Mouse (Mus musculus): ENCODE results near the gene Olfr218.
"Not testable (repeated sequence)": the region's sequence is repeated elsewhere in the genome, so short reads cannot be mapped to it uniquely, and the experiment has no call there.

DNA sequence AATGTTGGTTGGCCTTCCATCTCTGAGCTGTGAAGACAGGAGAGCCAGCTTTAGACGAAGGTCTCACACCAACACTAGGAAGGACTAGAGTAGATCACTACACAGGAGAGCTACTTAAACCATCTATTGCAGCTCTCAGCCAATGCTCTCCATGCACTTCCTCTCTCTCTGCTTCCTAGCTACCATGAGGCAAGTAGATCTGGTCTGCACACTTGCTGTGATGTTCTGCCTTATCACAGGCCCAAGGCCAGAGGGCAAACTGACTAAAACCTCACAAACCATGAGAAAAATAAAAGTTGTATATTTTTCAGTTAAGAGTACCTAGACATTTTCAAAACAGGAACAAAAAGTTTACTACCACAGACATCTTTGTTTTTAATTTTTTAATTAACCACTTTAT lies 39.4 kb downstream of the Olfr218 start:
- TF ChIP-seq CTCF (IDR thresholded peaks at IDR 0.05; ENCODE audit: borderline replicate concordance, insufficient read depth, low read depth, low read length); POLR2A (IDR thresholded peaks at IDR 0.05; ENCODE audit: borderline replicate concordance, insufficient read depth, low read length): not testable (repeated sequence)

All from cerebellum, adult 2 months (tissue).